Mouse (Mus musculus) spleen, adult 2 months (tissue): ENCODE data around the gene Ggt1. TPM values are rescaled to one million over a fixed set of nuclear protein-coding genes. Genes with fewer than 3 reads are reported as not detected.

Source experiments
- DNase-seq, 2 experiments: peaks; one replicate each; pipeline versions ENCODE4 v3.0.0 to v3.0.0-alpha.2; 2012 to 2021; ENCODE audit warnings: low spot score in 2 of 2, low read depth in 1 of 2
- H3K27ac ChIP-seq: fragments of 200-500 bp; 2 replicates; pipeline ENCODE4 v1.5.1; 2012; ENCODE audit warnings: low read length, inconsistent platforms; ENCODE audit not compliant: insufficient read depth
- H3K27me3 ChIP-seq: fragments of 200-500 bp; 2 replicates; pipeline ENCODE4 v1.6.1; 2012; ENCODE audit warnings: mild to moderate bottlenecking, moderate library complexity, low read length, inconsistent platforms; ENCODE audit not compliant: control insufficient read depth, insufficient read depth
- H3K36me3 ChIP-seq: fragments of 200-500 bp; 2 replicates; pipeline ENCODE4 v1.6.1; 2012; ENCODE audit warnings: mild to moderate bottlenecking, low read length, inconsistent platforms; ENCODE audit not compliant: control insufficient read depth, insufficient read depth
- H3K4me1 ChIP-seq: fragments of 200-500 bp; 2 replicates; pipeline ENCODE4 v1.6.1; 2011; ENCODE audit warnings: inconsistent platforms; ENCODE audit not compliant: control insufficient read depth, insufficient read depth, insufficient read length
- H3K4me3 ChIP-seq: fragments of 200-500 bp; 2 replicates; pipeline ENCODE4 v1.5.1; 2011; ENCODE audit warnings: mild to moderate bottlenecking, inconsistent platforms; ENCODE audit not compliant: insufficient read depth, insufficient read length; ENCODE audit errors: extremely low read depth
- CTCF ChIP-seq: fragments of 200-500 bp; IDR thresholded peaks from 2 replicates; pipeline ENCODE4 v1.5.1; 2011; ENCODE audit warnings: mild to moderate bottlenecking, inconsistent platforms; ENCODE audit not compliant: insufficient read depth, insufficient read length, insufficient replicate concordance; ENCODE audit errors: extremely low read depth
- POLR2A ChIP-seq: fragments of 200-500 bp; IDR thresholded peaks from 2 replicates; pipeline ENCODE4 v1.6.1; 2011; ENCODE audit warnings: low read depth, low read length, inconsistent platforms
- WGBS: fragments of 180-500 bp; shearing (Covaris S2); methylation state at CpG from one replicate; pipeline ENCODE4 v1.1.7; 2018; 5-methylcytosine and 5-hydroxymethylcytosine counted together
- polyA plus RNA-seq: library from polyadenylated mRNA; depleted of rRNA; stranded (reverse); fragments of >200 nt; gene quantifications from 2 replicates; pipeline ENCODE4 v1.2.3, GENCODE M21; 2012

The Ggt1 gene
- polyA plus RNA-seq, 1 experiment, result 15.5 TPM

DNA sequence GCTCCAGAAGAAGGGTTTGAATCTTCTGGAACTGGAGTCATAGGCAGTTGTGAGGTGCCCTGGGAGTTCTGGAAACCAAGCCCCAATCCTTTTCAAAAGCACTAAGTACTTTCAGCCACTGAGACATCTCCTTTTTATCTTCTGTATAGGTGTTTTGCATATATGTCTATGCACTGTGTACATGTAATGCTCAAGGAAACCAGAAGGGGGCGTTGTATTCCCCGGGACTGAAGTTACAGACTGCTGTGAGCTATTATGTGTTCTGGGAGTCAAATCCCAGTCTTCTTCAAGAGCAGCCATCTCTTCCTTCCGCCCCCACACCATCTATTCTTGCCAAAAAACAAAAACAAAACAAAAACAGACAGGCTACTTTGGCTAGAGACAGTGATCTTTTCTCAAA lies 59.4 kb downstream of the Ggt1 start:
- H3K27ac ChIP-seq, result no peak overlapping the region
- 58% methylated on average over 3 of the region's 3 CpGs for WGBS
- no peak for TF ChIP-seq CTCF
- TF ChIP-seq POLR2A, result no peak
- DNase-seq, result no peak
- H3K36me3 ChIP-seq, result no peaks in the 10 kb centered on the region
- no peak overlapping the region for H3K4me3 ChIP-seq
- H3K27me3 ChIP-seq, result no peaks in the 10 kb centered on the region
- H3K4me1 ChIP-seq, result no peaks in the 10 kb centered on the region

DNA sequence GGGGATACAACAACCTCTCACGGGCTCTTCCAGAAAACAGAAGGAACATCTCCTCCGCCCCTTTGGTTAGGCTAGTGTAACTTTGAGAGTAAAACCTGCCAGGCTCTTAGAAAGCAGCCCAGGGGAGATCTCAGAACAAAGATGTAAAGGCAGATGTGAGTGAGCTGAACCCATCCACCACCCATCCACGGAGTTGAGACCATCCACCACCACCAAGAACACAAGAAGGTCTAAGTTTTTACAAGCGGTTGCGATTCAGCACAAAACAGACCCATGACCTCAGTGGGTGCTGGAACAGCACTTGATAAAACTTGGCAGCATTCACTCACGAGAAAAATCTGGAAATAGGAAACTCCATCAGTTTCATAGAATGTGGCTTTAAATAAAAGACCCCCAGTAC lies 64.5 kb downstream of the Ggt1 start:
- Histone ChIP-seq H3K4me1 (no peaks in the 10 kb centered on the region), H3K4me3 (no peak overlapping the region), H3K27me3 (no peaks in the 10 kb centered on the region), H3K27ac (no peak overlapping the region), H3K36me3 (no peaks in the 10 kb centered on the region)
- WGBS, result 69% methylated on average over 6 of the region's 6 CpGs
- no peak for TF ChIP-seq CTCF
- no peak for TF ChIP-seq POLR2A
- no peak for DNase-seq

DNA sequence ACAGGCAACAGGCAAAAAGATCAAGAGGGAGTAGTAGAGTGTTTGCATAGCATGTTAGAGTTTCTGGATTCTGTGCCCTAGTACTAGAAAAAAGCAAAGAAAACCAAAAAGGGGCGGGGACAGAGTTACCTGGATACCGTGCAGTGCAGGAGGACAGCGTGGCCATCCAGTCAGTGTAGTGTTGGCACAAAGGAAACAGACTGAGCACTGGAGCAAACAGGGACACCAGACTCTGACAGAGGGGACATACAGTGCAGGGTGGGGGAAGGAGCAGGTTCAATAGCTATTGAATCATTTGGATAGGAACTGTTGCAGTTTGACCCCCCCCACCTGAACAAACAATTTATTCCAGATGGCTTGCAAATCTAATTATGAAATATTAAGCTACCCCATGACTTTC lies 65.6 kb downstream of the Ggt1 start:
- 69% methylated on average over 3 of the region's 3 CpGs for WGBS

GRCm38 (mm10) chr10:75627490-75627889 lies 66.1 kb downstream of the Ggt1 start:
- no peaks in the 10 kb centered on the region for H3K4me1 ChIP-seq
- no peak for TF ChIP-seq POLR2A
- no peak for TF ChIP-seq CTCF
- H3K36me3 ChIP-seq, result no peaks in the 10 kb centered on the region
- no peaks in the 10 kb centered on the region for H3K27me3 ChIP-seq
- DNase-seq, result no peak
- 92% methylated on average over 3 of the region's 3 CpGs for WGBS
- no peak overlapping the region for H3K27ac ChIP-seq
- H3K4me3 ChIP-seq, result no peak overlapping the region

More for the DNA sequence above, 65.6 kb downstream of the Ggt1 start:
- Histone ChIP-seq H3K27ac (no peak overlapping the region), H3K4me1 (no peaks in the 10 kb centered on the region), H3K36me3 (no peaks in the 10 kb centered on the region), H3K27me3 (no peaks in the 10 kb centered on the region), H3K4me3 (no peak overlapping the region)
- TF ChIP-seq POLR2A (no peak), CTCF (no peak)
- no peak for DNase-seq

- WGBS, result 70% methylated on average over 5 of the region's 5 CpGs
- Histone ChIP-seq H3K27me3 (no peaks in the 10 kb centered on the region), H3K36me3 (no peaks in the 10 kb centered on the region), H3K4me3 (no peak overlapping the region), H3K4me1 (no peaks in the 10 kb centered on the region), H3K27ac (no peak overlapping the region)
- TF ChIP-seq CTCF, result no peak
- no peak for TF ChIP-seq POLR2A
- DNase-seq, result no peak
Measured at GRCm38 (mm10) chr10:75632633-75633032, 71.2 kb downstream of the Ggt1 start.

- Histone ChIP-seq H3K36me3 (no peaks in the 10 kb centered on the region), H3K4me1 (no peaks in the 10 kb centered on the region), H3K4me3 (no peak overlapping the region), H3K27me3 (no peaks in the 10 kb centered on the region), H3K27ac (no peak overlapping the region)
- no peak for DNase-seq
- no peak for TF ChIP-seq POLR2A
- no peak for TF ChIP-seq CTCF
- WGBS, result 86% methylated on average over 5 of the region's 5 CpGs
Measured at GRCm38 (mm10) chr10:75633048-75633447, 71.6 kb downstream of the Ggt1 start.

- 80% methylated on average over 14 of the region's 14 CpGs for WGBS
- DNase-seq, result no peak
Measured at GRCm38 (mm10) chr10:75633576-75634139, 72.3 kb downstream of the Ggt1 start.

More at GRCm38 (mm10) chr10:75633576-75634139, 72.3 kb downstream of the Ggt1 start:
- no peak overlapping the region for H3K4me3 ChIP-seq
- TF ChIP-seq CTCF (no peak), POLR2A (no peak)
- no peaks in the 10 kb centered on the region for H3K4me1 ChIP-seq
- H3K27ac ChIP-seq, result no peak overlapping the region
- H3K36me3 ChIP-seq, result no peaks in the 10 kb centered on the region
- H3K27me3 ChIP-seq, result no peaks in the 10 kb centered on the region
